Mouse (Mus musculus) right cerebral cortex, adult 18-20 months (tissue): ENCODE measurements around the gene Odf2l.

Source experiments
- DNase-seq: peaks from one replicate; pipeline ENCODE4 v3.0.0; 2022; ENCODE audit warnings: mixed read lengths

The Odf2l gene

GRCm38 (mm10) chr3:145142925-145143324 lies 24.5 kb downstream of the Odf2l start:
- no peak for DNase-seq

- no peak for DNase-seq
Measured at GRCm38 (mm10) chr3:145143856-145144255, 25.5 kb downstream of the Odf2l start.

DNA sequence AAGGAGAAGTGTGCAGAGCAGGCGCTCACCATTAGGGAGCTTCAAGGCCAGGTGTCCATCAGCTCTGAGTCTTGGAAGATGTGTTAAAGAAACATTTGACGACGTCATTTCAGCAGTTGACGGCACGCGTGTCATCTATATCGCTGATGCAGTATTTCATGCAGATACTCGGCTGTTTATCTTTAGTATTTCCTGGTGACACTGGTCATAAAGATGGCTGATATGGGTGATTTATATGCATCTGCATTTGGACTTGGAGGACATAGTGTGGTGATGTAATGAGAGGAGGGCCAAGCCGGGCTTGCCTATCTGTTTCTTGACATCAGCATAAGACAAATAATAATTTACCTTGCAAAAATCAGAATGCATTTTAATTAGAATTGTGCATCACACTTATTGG lies 28.5 kb downstream of the Odf2l start:
- no peak for DNase-seq

- no peak for DNase-seq
Measured at GRCm38 (mm10) chr3:145147483-145147882, 29.1 kb downstream of the Odf2l start.

DNA sequence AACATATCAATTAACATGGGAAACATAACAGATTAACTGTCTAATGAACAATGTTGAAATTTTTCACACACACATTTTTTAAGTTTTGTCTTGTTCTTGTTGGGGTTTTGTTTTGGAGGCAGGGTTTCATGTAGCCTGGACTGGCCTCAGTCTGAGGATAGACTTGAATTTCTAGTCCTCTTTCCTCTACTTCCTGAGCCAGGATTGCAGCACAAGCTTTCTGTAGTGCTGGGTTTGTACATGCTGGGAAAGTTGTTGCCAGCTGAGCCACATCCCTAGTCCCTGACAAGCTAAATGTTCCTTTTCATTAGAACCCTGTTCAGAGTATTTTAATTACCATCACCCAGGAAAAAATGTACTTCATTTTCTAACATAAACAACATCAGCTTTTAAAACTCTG lies 29.6 kb downstream of the Odf2l start:
- no peak for DNase-seq

- DNase-seq, result no peak
Measured at GRCm38 (mm10) chr3:145151092-145151491, 32.7 kb downstream of the Odf2l start.

GRCm38 (mm10) chr3:145151933-145152332 lies 33.5 kb downstream of the Odf2l start:
- no peak for DNase-seq

DNA sequence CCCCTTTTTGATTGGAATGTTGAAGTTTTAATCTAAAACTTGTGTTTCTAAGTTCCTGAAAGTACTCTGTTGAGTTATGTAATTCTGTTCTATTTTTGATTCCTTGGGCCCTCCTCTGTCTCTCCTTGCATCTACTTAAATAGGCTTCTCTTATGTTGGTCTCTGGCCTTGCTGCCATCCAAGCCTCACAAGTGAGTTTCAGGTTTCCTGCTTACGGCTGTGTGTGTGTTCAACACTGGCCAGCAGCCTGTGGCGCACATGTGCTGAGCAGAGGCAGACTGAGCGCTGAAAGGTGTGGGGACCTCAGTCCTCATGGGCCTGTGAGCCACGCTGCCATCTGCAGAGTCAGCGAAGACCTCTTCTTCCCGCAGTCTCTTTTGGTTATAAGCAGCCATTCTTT lies 38.5 kb downstream of the Odf2l start:
- DNase-seq, result no peak

GRCm38 (mm10) chr3:145158441-145158840 lies 40.1 kb downstream of the Odf2l start:
- DNase-seq, result no peak

GRCm38 (mm10) chr3:145166741-145167140 lies 48.4 kb downstream of the Odf2l start:
- no peak for DNase-seq

DNA sequence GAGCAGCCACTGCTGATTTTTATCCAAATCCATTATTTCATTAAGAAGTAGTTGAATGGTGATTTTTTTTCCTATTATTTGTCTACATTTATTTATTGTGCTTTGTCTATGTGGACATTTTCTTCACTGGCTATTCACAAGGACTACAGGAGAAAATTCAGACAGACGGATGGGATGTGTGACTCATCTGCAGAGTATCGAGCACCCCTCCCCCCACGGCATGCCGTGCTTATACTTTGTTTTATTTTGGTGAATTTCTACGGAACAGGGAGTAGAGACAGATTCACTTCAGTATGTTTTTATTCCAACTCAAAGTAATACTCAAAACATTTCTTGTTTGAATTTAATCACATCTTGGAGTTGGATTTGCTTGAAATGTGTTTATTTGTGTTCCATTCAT lies 49.4 kb downstream of the Odf2l start:
- peak; percentile 14 for DNase-seq

DNA sequence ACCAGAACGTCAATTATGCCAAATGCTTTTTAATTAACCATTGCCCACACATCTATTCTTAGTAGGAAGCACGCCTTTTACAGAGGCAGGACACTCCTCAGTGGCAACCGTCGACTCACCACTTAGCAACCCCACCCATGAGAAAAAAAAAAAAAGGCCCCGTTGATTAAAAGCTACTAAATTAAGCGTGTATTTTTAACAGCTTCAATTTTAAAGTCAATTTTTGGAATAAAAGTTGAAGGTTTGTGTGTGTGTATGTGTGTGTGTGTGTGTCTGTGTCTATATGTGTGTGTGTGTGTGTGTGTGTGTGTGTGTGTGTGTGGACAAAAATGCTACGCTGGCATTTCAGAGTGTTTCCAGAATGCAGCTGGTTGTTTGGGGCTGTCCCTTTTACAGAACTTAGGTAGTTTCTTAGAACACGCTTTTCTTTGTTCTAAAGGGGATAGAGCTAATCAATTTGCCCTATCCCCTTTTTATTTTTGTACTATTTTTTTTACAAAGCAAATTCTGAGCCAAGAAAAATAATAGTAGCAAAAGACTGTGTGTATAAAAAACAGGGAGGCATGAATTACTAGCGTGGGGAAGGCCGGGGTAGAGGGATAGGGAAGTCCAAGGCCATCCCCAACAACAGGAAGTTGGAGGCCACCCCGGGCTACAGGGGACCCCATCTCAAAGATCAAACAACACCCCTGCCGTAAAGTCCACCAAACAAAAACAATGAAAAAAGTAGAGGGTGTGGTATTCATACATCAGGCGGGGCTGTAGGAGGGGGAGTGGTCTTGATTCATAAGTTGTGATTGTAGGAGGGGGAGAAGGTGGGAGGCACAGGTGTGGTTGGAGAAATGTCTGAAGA lies 50.7 kb downstream of the Odf2l start:
- DNase-seq, result no peak

GRCm38 (mm10) chr3:145170028-145170427 lies 51.6 kb downstream of the Odf2l start:
- no peak for DNase-seq

- DNase-seq, result no peak
Measured at GRCm38 (mm10) chr3:145170604-145171389, 52.4 kb downstream of the Odf2l start.

DNA sequence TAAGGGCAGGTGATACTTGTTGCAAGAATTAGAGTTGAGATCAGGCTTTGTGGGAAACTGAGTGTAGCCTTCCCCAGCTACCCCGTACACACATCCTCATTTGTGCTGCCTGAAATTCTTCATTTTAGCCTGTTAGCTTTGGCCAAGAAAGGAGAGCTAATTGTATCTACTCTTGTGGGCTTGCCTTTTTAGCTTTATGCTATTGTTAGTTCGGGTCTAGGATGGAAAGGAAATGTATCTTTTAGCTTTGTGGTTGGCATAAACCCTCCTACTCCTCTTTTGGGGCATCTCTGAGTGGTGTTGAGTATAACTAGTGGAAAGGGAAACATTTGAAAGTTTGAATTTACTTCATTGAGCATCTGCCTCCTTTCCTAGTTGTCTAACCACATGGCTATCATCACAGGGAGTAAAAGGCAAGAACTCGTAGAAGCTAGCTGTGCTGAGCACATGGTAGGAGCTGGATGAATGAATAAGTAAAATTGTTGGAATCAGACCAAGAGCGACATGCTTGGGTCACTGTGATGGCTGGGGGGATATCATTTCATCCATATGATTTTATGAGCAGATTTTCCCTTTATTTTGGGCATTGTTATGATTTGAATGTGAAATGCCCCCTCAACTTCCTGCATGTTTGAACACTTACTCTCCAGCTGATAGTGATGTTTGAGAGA lies 53.1 kb downstream of the Odf2l start:
- DNase-seq, result no peak

DNA sequence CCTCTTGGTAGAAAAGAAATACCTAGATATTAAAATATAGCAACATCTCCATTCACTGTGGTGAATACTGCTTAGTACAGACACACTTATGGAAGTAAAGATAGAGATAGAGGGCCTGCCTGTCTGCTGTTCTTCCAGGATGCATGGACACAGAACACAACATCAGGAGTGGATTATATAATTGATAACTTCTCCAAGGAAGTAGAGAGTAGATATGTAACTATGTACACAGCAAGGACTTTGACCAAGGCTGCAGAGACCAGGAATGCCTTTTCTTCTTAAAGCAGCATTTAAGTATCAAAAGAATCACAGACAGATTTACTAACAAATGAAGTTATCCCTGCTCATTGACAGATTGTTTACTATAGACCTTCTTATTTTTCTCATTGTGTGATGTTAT lies 66.3 kb downstream of the Odf2l start:
- DNase-seq, result no peak

- no peak for DNase-seq
Measured at GRCm38 (mm10) chr3:145191972-145192371, 73.6 kb downstream of the Odf2l start.

DNA sequence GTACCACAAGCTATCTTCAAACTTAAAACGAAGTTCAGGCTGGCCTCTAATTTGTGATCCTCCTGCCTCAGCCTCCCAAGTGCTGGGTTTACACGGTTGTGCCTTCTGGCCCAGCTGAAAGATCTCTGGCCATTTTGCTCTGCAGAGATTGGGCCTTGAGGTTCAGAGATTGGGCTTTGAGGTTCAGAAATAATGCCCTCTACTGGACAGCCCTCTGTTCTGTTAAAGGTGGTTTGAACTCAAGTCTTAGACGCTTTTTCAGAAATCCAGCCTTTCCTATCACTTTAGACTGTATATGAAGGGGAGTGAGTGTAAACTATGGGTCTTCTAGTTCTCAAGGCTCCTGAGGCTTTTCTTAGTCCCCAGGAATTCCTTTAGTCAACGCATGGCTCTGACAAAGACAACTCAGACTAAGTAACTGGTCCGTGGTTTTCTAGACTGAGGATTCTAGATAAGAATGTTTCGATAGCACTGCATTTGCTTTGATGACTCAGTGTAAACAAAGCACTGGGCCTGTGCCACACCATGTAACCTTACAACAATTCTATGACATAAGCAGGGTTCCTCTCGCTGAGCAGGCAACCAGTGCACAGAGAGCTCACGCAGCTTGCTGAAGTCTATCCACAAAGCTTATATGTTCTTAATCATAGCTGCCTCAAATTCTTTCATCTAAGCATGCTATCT lies 77.0 kb downstream of the Odf2l start:
- no peak for DNase-seq

DNA sequence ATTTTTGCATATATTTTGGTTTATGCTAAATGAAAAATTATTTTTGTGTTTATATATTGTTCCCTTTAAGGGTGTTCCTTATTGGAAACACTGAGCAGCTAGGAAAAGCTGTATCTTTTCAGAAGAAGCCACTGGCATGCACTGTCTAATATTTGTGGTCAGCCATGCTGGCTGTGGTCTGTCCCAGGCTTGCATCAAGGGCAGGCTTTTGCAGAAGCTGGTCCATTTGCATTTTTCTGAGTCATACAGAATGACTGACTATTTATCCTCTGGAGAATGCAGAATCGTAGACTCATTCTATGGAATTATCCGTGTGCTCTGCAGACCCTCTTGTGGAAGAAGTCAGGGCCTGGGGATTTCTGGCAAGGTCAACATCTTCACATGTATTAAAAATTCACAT lies 79.7 kb downstream of the Odf2l start:
- no peak for DNase-seq
